Mouse (Mus musculus) kidney, postnatal 0 days (tissue): ENCODE results near the gene Mrpl50. TPM values are rescaled to one million over a fixed set of nuclear protein-coding genes. Genes with fewer than 3 reads are reported as not detected.

ENCODE experiments used
- ATAC-seq: fragments of 200-750 bp; cut with Nextera tagmentation; replicated peaks from 2 replicates; pipeline ENCODE4 v1.8.0; 2017; ENCODE audit warnings: low read depth, moderate number of reproducible peaks, moderate TSS enrichment, moderate library complexity; ENCODE audit not compliant: low FRiP score
- DNase-seq: peaks from one replicate; pipeline ENCODE4 v3.0.0-alpha.2; 2016; ENCODE audit warnings: low spot score
- H3K27ac ChIP-seq: fragments of 300-500 bp; sonication (generic); 2 replicates; pipeline ENCODE4 v1.5.1; 2014; ENCODE audit warnings: mild to moderate bottlenecking
- H3K27me3 ChIP-seq: fragments of 300-500 bp; sonication (generic); 2 replicates; pipeline ENCODE4 v1.6.1; 2014; ENCODE audit warnings: low read length, mixed read lengths; ENCODE audit not compliant: insufficient read depth
- H3K36me3 ChIP-seq: fragments of 300-500 bp; sonication (generic); 2 replicates; pipeline ENCODE4 v1.6.1; 2014; ENCODE audit warnings: low read length, mixed read lengths; ENCODE audit not compliant: insufficient read depth
- H3K4me1 ChIP-seq: fragments of 300-500 bp; sonication (generic); replicated peaks from 2 replicates; pipeline ENCODE4 v1.6.1; 2014; ENCODE audit warnings: antibody characterized with exemption, low read length, mixed read lengths; ENCODE audit not compliant: insufficient read depth
- H3K4me2 ChIP-seq: fragments of 300-500 bp; sonication (generic); 2 replicates; pipeline ENCODE4 v1.6.1; 2014; ENCODE audit warnings: mild to moderate bottlenecking, low read length, moderate library complexity, mixed read lengths
- H3K4me3 ChIP-seq: fragments of 300-500 bp; sonication (generic); replicated peaks from 2 replicates; pipeline ENCODE4 v1.5.1; 2014; ENCODE audit warnings: low read depth, low read length
- H3K9ac ChIP-seq: fragments of 300-500 bp; sonication (generic); 2 replicates; pipeline ENCODE4 v1.6.1; 2014; ENCODE audit warnings: low read depth, low read length
- H3K9me3 ChIP-seq: fragments of 300-500 bp; sonication (generic); replicated peaks from 2 replicates; pipeline ENCODE4 v1.6.1; 2016; ENCODE audit warnings: low read length, inconsistent platforms, mixed read lengths
- CTCF ChIP-seq: IDR thresholded peaks from 2 replicates; pipeline ENCODE4 v1.5.1; 2016; ENCODE audit warnings: antibody characterized with exemption, low read depth, mild to moderate bottlenecking, moderate library complexity
- WGBS: fragments of 180-500 bp; shearing (Covaris S2); extraction: QIAGEN DNeasy Blood & Tissue Kit; methylation state at CpG from one replicate; pipeline ENCODE4 v1.1.7; 2014; 5-methylcytosine and 5-hydroxymethylcytosine counted together
- polyA plus RNA-seq: library from polyadenylated mRNA; unstranded; fragments of >200 nt; fragmentation: Nextera tagmentation; extraction: Ambion mirVana; gene quantifications from 2 replicates; pipeline ENCODE4 v1.2.1, GENCODE M21; 2015

Gene Mrpl50
- polyA plus RNA-seq, 1 experiment from 2014 or later = 93.8 TPM

DNA sequence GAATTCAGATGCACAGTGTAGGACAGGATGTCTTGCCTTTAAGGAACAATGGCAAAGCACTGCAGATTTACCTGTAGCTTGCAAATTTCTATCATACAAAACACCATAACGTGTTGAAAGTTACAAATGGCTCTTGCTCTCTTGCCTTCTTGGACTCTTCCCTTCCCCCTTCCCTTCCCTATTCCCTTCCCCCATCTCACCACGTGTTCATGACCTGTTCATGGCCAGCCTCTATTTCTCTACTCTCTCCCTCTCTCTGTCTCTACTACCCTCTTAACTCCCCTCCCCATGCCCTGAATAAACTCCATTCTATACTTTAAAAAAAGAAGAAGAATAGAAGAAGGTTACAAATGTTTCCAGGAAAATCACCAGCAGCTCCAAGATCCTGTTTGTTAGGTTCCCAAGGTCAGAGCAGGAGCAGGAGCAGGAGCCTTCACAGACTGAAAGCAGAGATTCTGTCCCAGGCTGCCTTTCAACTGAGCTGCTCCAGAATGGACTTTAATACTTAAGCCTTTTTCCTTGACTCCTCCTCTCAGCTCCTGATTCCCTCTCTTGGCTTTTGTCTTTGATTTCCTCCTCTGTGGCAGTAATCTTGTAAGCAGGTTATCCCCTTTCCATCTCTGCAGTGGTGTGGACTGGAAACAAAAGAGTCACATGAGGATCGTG is 47.3 kb downstream of the Mrpl50 start, which contains the start of gene Acnat1:
Gene Acnat1, minus strand, starts transcription at position 478 of the 666 bp plus-strand sequence.
- WGBS = 42% methylated on average over 3 of the region's 3 CpGs
- ATAC-seq = no peak

DNA sequence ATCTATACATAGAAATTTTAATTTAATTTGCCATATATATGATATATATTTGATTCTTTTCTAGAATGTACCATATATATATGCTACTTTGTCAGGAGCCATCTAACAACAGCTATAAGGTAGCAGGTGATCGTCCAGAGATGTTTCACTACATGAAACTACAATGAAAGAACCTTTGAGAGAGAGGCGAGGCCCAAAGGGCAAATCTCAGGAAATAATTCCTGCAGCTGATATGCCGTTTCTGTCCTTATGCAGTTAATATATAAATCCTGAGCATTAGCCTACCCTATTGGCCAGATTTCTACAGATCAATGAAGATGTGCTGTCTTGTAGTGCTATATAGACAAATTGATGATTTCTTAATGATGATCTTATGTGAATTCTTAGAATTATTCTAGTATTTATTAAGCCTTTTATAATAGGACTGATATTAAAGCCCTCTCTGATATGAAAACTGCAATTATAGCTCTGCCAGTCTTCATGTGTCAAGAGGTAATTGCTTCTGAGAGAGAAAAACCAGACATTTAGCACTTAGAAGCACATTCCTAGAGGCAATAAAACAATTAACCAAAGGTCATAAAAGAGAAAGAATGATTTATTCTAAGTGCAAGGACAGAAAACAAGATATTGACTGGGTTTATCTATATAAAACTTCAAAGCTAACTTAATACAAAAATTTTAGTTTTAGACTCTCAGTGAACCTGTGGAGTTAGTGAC is 51.3 kb downstream of the Mrpl50 start:
- TF ChIP-seq CTCF = no peak
- no peak for ATAC-seq

More for the DNA sequence above, 47.3 kb downstream of the Mrpl50 start, which contains the start of gene Acnat1:
- DNase-seq = no peak
- no peak for TF ChIP-seq CTCF
- no peaks in the 10 kb centered on the region for H3K4me1 ChIP-seq
- H3K27me3 ChIP-seq = no peaks in the 10 kb centered on the region
- H3K36me3 ChIP-seq = no peaks in the 10 kb centered on the region
- no peak within 1 kb of the TSS for H3K27ac ChIP-seq
- H3K9me3 ChIP-seq = no peaks in the 10 kb centered on the region
- H3K4me3 ChIP-seq = no peak within 1 kb of the TSS
- no peak within 1 kb of the TSS for H3K4me2 ChIP-seq
- no peak within 1 kb of the TSS for H3K9ac ChIP-seq

DNA sequence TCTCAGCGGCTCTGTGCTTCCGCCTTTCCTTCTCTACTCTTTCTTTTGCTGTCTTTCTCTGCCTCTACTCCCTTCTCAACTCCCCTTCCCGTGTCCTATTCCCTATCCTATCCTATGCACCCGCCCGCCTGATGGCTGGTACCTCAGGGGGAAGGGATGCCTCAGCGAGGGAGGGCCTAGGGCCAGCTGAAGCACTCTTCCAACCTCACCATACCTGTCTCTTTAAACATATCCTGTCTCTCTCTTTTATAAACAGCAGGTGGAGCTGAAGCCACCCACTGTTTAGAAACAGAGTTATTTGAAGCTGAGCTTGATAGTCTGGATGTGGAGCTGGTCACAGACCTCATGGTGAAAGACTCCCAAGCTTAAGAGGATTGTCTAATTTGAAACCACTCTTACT is 53.5 kb downstream of the Mrpl50 start:
- WGBS = 93% methylated on average over 6 of the region's 6 CpGs
- H3K4me1 ChIP-seq = no peaks in the 10 kb centered on the region
- no peak overlapping the region for H3K27ac ChIP-seq
- H3K36me3 ChIP-seq = no peaks in the 10 kb centered on the region
- H3K9me3 ChIP-seq = no peaks in the 10 kb centered on the region
- no peaks in the 10 kb centered on the region for H3K27me3 ChIP-seq
- DNase-seq (no peak), ATAC-seq (no peak)
- no peak overlapping the region for H3K4me3 ChIP-seq
- no peak overlapping the region for H3K4me2 ChIP-seq
- TF ChIP-seq CTCF = no peak
- H3K9ac ChIP-seq = no peak overlapping the region

More for the DNA sequence above, 51.3 kb downstream of the Mrpl50 start:
- no peak for DNase-seq
- H3K4me2 ChIP-seq = no peak overlapping the region
- H3K27me3 ChIP-seq = no peaks in the 10 kb centered on the region
- no peaks in the 10 kb centered on the region for H3K9me3 ChIP-seq
- no peak overlapping the region for H3K27ac ChIP-seq
- no peak overlapping the region for H3K4me3 ChIP-seq
- no peaks in the 10 kb centered on the region for H3K4me1 ChIP-seq
- no peaks in the 10 kb centered on the region for H3K36me3 ChIP-seq
- 80% methylated on average over 3 of the region's 3 CpGs for WGBS
- H3K9ac ChIP-seq = no peak overlapping the region

Other genes with a start within 250 kb of the Mrpl50 start
- 6.2 and 6.8 TPM in 2 replicates for gene Acnat2, start 112.9 kb downstream of the Mrpl50 start, polyA plus RNA-seq
- gene Acnat1, start 47.2 kb downstream of the Mrpl50 start, polyA plus RNA-seq = 1.0 TPM in 2 replicates
- 0.10 and 0.20 TPM in 2 replicates for gene Baat, start 14.5 kb downstream of the Mrpl50 start, polyA plus RNA-seq
- 9.0 and 9.1 TPM in 2 replicates for gene Zfp189, start 83 bp upstream of the Mrpl50 start, polyA plus RNA-seq
- 929 and 971 TPM in 2 replicates for gene Aldob, start 28.5 kb upstream of the Mrpl50 start, polyA plus RNA-seq
- 29.6 and 30.1 TPM in 2 replicates for gene Tmem246, start 76.8 kb upstream of the Mrpl50 start, polyA plus RNA-seq
- gene Rnf20, start 110.9 kb upstream of the Mrpl50 start, polyA plus RNA-seq = 31.3 and 34.0 TPM in 2 replicates
- gene Ppp3r2, start 160.9 kb upstream of the Mrpl50 start, polyA plus RNA-seq = not detected in 2 replicates